Mouse (Mus musculus) embryonic fibroblast, embryonic 13.5 days (primary cell): ENCODE data around the gene Nek11.

Source experiments
- CTCF ChIP-seq: IDR thresholded peaks from 2 replicates; pipeline ENCODE4 v1.5.1; 2011; ENCODE audit warnings: mild to moderate bottlenecking, control low read depth, low read length, moderate library complexity, borderline replicate concordance; ENCODE audit not compliant: insufficient read depth
- POLR2A ChIP-seq: IDR thresholded peaks from 2 replicates; pipeline ENCODE4 v1.6.1; 2011; ENCODE audit warnings: low read depth, mild to moderate bottlenecking, control low read depth, low read length, moderate library complexity

GRCm38 (mm10) chr9:105134536-105134935 lies 260.8 kb downstream of the Nek11 start:
- no peak for TF ChIP-seq POLR2A
- no peak for TF ChIP-seq CTCF
